Mouse (Mus musculus): ENCODE data around the gene Sept9. TPM values are rescaled to one million over a fixed set of nuclear protein-coding genes. Genes with fewer than 3 reads are reported as not detected.
A peak's percentile ranks its signal among the peaks of the same experiment; 100 is the strongest.

Sept9 gene
- total and polyA plus RNA-seq, 3 experiments: 115 to 469 (median 292) TPM

GRCm38 (mm10) chr11:117379774-117380173 is 180.3 kb downstream of the Sept9 start:
- DNase-seq (ENCODE audit: low spot score) (no peak), ATAC-seq (ENCODE audit: extremely low read depth, insufficient number of reproducible peaks, low FRiP score, poor library complexity, severe bottlenecking) (no peak)
- Histone ChIP-seq H3K4me1 (ENCODE audit: insufficient read depth, low read depth, low read length) (0 out of 2 replicates have a peak, but pooled peaks cover 2% of the 10 kb centered on the region), H3K27me3 (ENCODE audit: insufficient read depth, low read length) (peaks cover 38% of the 10 kb centered on the region), H3K4me3 (ENCODE audit: low read depth, low read length) (no peak overlapping the region), H3K9me3 (replicated peaks) (no peaks in the 10 kb centered on the region), H3K36me3 (replicated peaks) (no peaks in the 10 kb centered on the region)
- TF ChIP-seq GATA2 (IDR thresholded peaks at IDR 0.05; ENCODE audit: borderline replicate concordance, low read depth, low read length): no peak
- TF ChIP-seq CTCF (IDR thresholded peaks at IDR 0.05; ENCODE audit: low read depth, low read length): no peak
- TF ChIP-seq POLR2AphosphoS5 (IDR thresholded peaks at IDR 0.05; ENCODE audit: insufficient replicate concordance, low read depth, low read length): no peak
- TF ChIP-seq TAL1 (conservative IDR thresholded peaks at IDR 0.05; ENCODE audit: low read depth, low read length): no peak
- no peak for TF ChIP-seq GATA1 (IDR thresholded peaks at IDR 0.05; ENCODE audit: borderline replicate concordance, low read length)

GRCm38 (mm10) chr11:117384235-117384634 is 184.8 kb downstream of the Sept9 start:
- ATAC-seq (ENCODE audit: extremely low read depth, insufficient number of reproducible peaks, low FRiP score, poor library complexity, severe bottlenecking) (no peak), DNase-seq (ENCODE audit: low spot score) (no peak)
- Histone ChIP-seq H3K4me3 (ENCODE audit: low read depth, low read length) (no peak overlapping the region), H3K36me3 (replicated peaks) (no peaks in the 10 kb centered on the region), H3K27me3 (ENCODE audit: insufficient read depth, low read length) (peaks cover 51% of the 10 kb centered on the region), H3K9me3 (replicated peaks) (no peaks in the 10 kb centered on the region), H3K4me1 (ENCODE audit: insufficient read depth, low read depth, low read length) (0 out of 2 replicates have a peak, but pooled peaks cover 3% of the 10 kb centered on the region)
- no peak for TF ChIP-seq CTCF (IDR thresholded peaks at IDR 0.05; ENCODE audit: low read depth, low read length)
- TF ChIP-seq POLR2AphosphoS5 (IDR thresholded peaks at IDR 0.05; ENCODE audit: insufficient replicate concordance, low read depth, low read length): no peak
- no peak for TF ChIP-seq GATA2 (IDR thresholded peaks at IDR 0.05; ENCODE audit: borderline replicate concordance, low read depth, low read length)
- TF ChIP-seq TAL1 (conservative IDR thresholded peaks at IDR 0.05; ENCODE audit: low read depth, low read length): no peak
- TF ChIP-seq GATA1 (IDR thresholded peaks at IDR 0.05; ENCODE audit: borderline replicate concordance, low read length): no peak

GRCm38 (mm10) chr11:117384897-117385296 is 185.4 kb downstream of the Sept9 start:
- no peaks in the 10 kb centered on the region for H3K36me3 ChIP-seq (replicated peaks)
- H3K4me1 ChIP-seq (ENCODE audit: insufficient read depth, low read depth, low read length): 0 out of 2 replicates have a peak, but pooled peaks cover 3% of the 10 kb centered on the region
- no peaks in the 10 kb centered on the region for H3K9me3 ChIP-seq (replicated peaks)
- H3K27me3 ChIP-seq (ENCODE audit: insufficient read depth, low read length): peaks cover 51% of the 10 kb centered on the region
- ATAC-seq (ENCODE audit: extremely low read depth, insufficient number of reproducible peaks, low FRiP score, poor library complexity, severe bottlenecking) (no peak), DNase-seq (ENCODE audit: low spot score) (peak; percentile 30)
- TF ChIP-seq POLR2AphosphoS5 (IDR thresholded peaks at IDR 0.05; ENCODE audit: insufficient replicate concordance, low read depth, low read length): no peak
- no peak for TF ChIP-seq GATA1 (IDR thresholded peaks at IDR 0.05; ENCODE audit: borderline replicate concordance, low read length)
- peak; percentile 51 for TF ChIP-seq CTCF (IDR thresholded peaks at IDR 0.05; ENCODE audit: low read depth, low read length)
- no peak for TF ChIP-seq GATA2 (IDR thresholded peaks at IDR 0.05; ENCODE audit: borderline replicate concordance, low read depth, low read length)
- no peak for TF ChIP-seq TAL1 (conservative IDR thresholded peaks at IDR 0.05; ENCODE audit: low read depth, low read length)
- no peak overlapping the region for H3K4me3 ChIP-seq (ENCODE audit: low read depth, low read length)

- no peak for ATAC-seq (ENCODE audit: extremely low read depth, insufficient number of reproducible peaks, low FRiP score, poor library complexity, severe bottlenecking)
- Histone ChIP-seq H3K9me3 (replicated peaks) (no peaks in the 10 kb centered on the region), H3K27me3 (ENCODE audit: insufficient read depth, low read length) (peaks cover 48% of the 10 kb centered on the region), H3K36me3 (replicated peaks) (no peaks in the 10 kb centered on the region), H3K4me1 (ENCODE audit: insufficient read depth, low read depth, low read length) (0 out of 2 replicates have a peak, but pooled peaks cover 3% of the 10 kb centered on the region), H3K4me3 (ENCODE audit: low read depth, low read length) (no peak overlapping the region)
- no peak for DNase-seq (ENCODE audit: low spot score)
- TF ChIP-seq GATA1 (IDR thresholded peaks at IDR 0.05; ENCODE audit: borderline replicate concordance, low read length): no peak
- TF ChIP-seq GATA2 (IDR thresholded peaks at IDR 0.05; ENCODE audit: borderline replicate concordance, low read depth, low read length): no peak
- no peak for TF ChIP-seq CTCF (IDR thresholded peaks at IDR 0.05; ENCODE audit: low read depth, low read length)
- TF ChIP-seq TAL1 (conservative IDR thresholded peaks at IDR 0.05; ENCODE audit: low read depth, low read length): no peak
- TF ChIP-seq POLR2AphosphoS5 (IDR thresholded peaks at IDR 0.05; ENCODE audit: insufficient replicate concordance, low read depth, low read length): no peak
Measured at GRCm38 (mm10) chr11:117385331-117386103, 186.1 kb downstream of the Sept9 start.

GRCm38 (mm10) chr11:117387241-117387640 is 187.8 kb downstream of the Sept9 start:
- Histone ChIP-seq H3K27me3 (ENCODE audit: insufficient read depth, low read length) (peaks cover 47% of the 10 kb centered on the region), H3K4me1 (ENCODE audit: insufficient read depth, low read depth, low read length) (peaks cover 8% of the 10 kb centered on the region; the same call in 1 of the 2 replicates), H3K9me3 (replicated peaks) (no peaks in the 10 kb centered on the region), H3K4me3 (ENCODE audit: low read depth, low read length) (no peak overlapping the region), H3K36me3 (replicated peaks) (no peaks in the 10 kb centered on the region)
- DNase-seq (ENCODE audit: low spot score): no peak
- TF ChIP-seq TAL1 (conservative IDR thresholded peaks at IDR 0.05; ENCODE audit: low read depth, low read length) (no peak), GATA2 (IDR thresholded peaks at IDR 0.05; ENCODE audit: borderline replicate concordance, low read depth, low read length) (no peak), POLR2AphosphoS5 (IDR thresholded peaks at IDR 0.05; ENCODE audit: insufficient replicate concordance, low read depth, low read length) (no peak), GATA1 (IDR thresholded peaks at IDR 0.05; ENCODE audit: borderline replicate concordance, low read length) (no peak), CTCF (IDR thresholded peaks at IDR 0.05; ENCODE audit: low read depth, low read length) (no peak)
- ATAC-seq (ENCODE audit: extremely low read depth, insufficient number of reproducible peaks, low FRiP score, poor library complexity, severe bottlenecking): no peak

GRCm38 (mm10) chr11:117390001-117390402 is 190.5 kb downstream of the Sept9 start:
- peak; percentile 83 for TF ChIP-seq CTCF (IDR thresholded peaks at IDR 0.05; ENCODE audit: low read depth, low read length)
- no peak for TF ChIP-seq POLR2AphosphoS5 (IDR thresholded peaks at IDR 0.05; ENCODE audit: insufficient replicate concordance, low read depth, low read length)
- TF ChIP-seq GATA2 (IDR thresholded peaks at IDR 0.05; ENCODE audit: borderline replicate concordance, low read depth, low read length): no peak
- no peak for TF ChIP-seq TAL1 (conservative IDR thresholded peaks at IDR 0.05; ENCODE audit: low read depth, low read length)
- no peak for TF ChIP-seq GATA1 (IDR thresholded peaks at IDR 0.05; ENCODE audit: borderline replicate concordance, low read length)
- peaks cover 5% of the 10 kb centered on the region; the same call in 1 of the 2 replicates for H3K4me1 ChIP-seq (ENCODE audit: insufficient read depth, low read depth, low read length)
- DNase-seq (ENCODE audit: low spot score): no peak
- no peak for ATAC-seq (ENCODE audit: extremely low read depth, insufficient number of reproducible peaks, low FRiP score, poor library complexity, severe bottlenecking)
- H3K36me3 ChIP-seq (replicated peaks): no peaks in the 10 kb centered on the region
- H3K4me3 ChIP-seq (ENCODE audit: low read depth, low read length): no peak overlapping the region
- H3K27me3 ChIP-seq (ENCODE audit: insufficient read depth, low read length): peaks cover 40% of the 10 kb centered on the region
- no peaks in the 10 kb centered on the region for H3K9me3 ChIP-seq (replicated peaks)

All from G1E (cell line).